Mouse (Mus musculus): ENCODE measurements around the gene Map3k14. TPM values are rescaled to one million over a fixed set of nuclear protein-coding genes. Genes with fewer than 3 reads are reported as not detected.

Gene Map3k14
- polyA plus RNA-seq, 2 experiments, result 4.6 to 10.0 TPM

DNA sequence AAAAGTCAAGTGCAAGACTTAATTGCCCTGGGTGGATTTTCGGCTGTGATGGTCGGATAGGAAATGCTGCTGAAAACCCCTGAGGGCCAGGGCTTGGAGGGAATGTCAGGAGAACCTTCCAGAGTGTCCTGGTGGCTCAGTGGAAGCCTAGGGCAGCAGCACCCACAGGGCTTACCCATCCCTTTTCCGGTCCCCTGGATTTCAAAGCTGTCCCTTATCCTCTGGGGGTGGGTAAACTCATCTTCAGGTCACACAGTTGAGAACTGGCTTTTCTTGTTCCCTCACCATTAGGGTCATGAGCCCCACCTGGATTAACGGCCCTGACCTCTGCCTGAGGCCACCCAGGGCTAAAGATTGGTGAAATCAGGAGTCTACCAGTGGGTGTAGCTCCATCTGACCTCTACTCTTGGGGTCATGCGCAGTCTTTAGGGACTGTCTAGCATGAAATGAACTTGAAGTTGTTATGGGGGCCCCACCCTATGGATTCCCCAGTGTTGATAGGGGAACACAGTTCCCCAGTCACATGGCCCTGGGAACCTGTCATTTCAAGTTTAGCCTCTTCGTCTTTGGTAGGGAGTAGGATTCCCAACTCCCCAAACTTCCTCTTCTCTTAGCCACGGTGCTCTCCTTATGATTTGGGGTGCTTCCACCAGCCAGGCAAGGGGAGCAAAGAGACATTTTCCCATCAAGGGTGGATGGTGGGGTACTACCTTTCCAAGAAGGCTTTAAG is 94.1 kb downstream of the Map3k14 start:
- Histone ChIP-seq H3K27me3 (ENCODE audit: control insufficient read depth, insufficient read depth, low read length) (peaks cover 42% of the 10 kb centered on the region), H3K36me3 (ENCODE audit: control insufficient read depth, insufficient read depth, low read length) (no peaks in the 10 kb centered on the region), H3K27ac (replicated peaks; ENCODE audit: low read depth, low read length) (no peak overlapping the region), H3K9me3 (ENCODE audit: control insufficient read depth, low read length) (no peaks in the 10 kb centered on the region), H3K9ac (ENCODE audit: low read depth, low read length, severe bottlenecking) (no peak overlapping the region), H3K4me2 (replicated peaks; ENCODE audit: low read depth, low read length, severe bottlenecking) (no peak overlapping the region), H3K4me3 (replicated peaks; ENCODE audit: low read length) (no peak overlapping the region), H3K4me1 (ENCODE audit: control insufficient read depth, insufficient read depth, low read length) (peaks cover 8% of the 10 kb centered on the region; the same call in 1 of the 2 replicates)
- ATAC-seq (ENCODE audit: low FRiP score, low read depth) (no peak), DNase-seq (ENCODE audit: low spot score) (no peak)
- WGBS, result 79% methylated on average over 7 of the region's 7 CpGs
- TF ChIP-seq POLR2A (IDR thresholded peaks at IDR 0.05; ENCODE audit: borderline replicate concordance, extremely low read depth, insufficient read depth, insufficient read length), result no peak

DNA sequence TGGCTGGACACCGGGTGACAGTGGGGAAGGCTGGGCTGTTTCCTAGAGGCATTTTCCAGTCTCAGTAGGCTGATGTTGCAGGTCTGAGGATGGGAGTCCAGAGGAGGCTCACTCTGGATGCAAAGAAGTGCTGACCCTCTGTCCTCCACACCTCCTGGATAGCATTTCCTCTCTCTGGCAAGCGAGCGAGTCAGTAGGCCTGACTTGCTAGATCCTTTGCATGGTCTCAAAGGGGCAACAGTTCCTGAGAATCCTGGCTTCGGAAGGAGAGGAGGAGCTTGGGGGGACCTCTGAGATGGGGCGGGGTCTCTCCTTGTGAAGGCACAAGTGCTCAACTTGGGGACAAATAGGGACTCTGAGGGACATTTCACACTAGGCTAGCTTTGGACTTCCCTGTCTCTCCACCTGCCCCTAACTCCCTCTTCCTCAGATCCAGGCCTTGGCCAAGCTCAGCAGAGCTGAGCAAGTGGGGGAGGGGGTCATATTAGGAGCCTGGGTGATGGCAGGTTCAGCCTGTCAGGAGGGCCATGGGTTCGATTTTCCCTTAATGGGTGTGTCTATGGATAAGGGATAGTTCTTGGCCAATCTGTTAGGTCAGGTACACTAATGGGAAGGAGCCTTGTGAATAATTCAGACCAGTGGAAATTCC is 94.8 kb downstream of the Map3k14 start:
- no peak overlapping the region for H3K9ac ChIP-seq (ENCODE audit: low read depth, low read length, severe bottlenecking)
- H3K4me3 ChIP-seq (replicated peaks; ENCODE audit: low read length), result no peak overlapping the region
- H3K36me3 ChIP-seq (ENCODE audit: control insufficient read depth, insufficient read depth, low read length), result no peaks in the 10 kb centered on the region
- ATAC-seq (ENCODE audit: low FRiP score, low read depth), result no peak
- H3K9me3 ChIP-seq (ENCODE audit: control insufficient read depth, low read length), result no peaks in the 10 kb centered on the region
- H3K4me2 ChIP-seq (replicated peaks; ENCODE audit: low read depth, low read length, severe bottlenecking), result no peak overlapping the region
- 60% methylated on average over 6 of the region's 6 CpGs for WGBS
- no peak overlapping the region for H3K27ac ChIP-seq (replicated peaks; ENCODE audit: low read depth, low read length)
- DNase-seq (ENCODE audit: low spot score), result no peak
- H3K4me1 ChIP-seq (ENCODE audit: control insufficient read depth, insufficient read depth, low read length), result peaks cover 8% of the 10 kb centered on the region; the same call in 1 of the 2 replicates
- H3K27me3 ChIP-seq (ENCODE audit: control insufficient read depth, insufficient read depth, low read length), result peaks cover 42% of the 10 kb centered on the region
- no peak for TF ChIP-seq POLR2A (IDR thresholded peaks at IDR 0.05; ENCODE audit: borderline replicate concordance, extremely low read depth, insufficient read depth, insufficient read length)

DNA sequence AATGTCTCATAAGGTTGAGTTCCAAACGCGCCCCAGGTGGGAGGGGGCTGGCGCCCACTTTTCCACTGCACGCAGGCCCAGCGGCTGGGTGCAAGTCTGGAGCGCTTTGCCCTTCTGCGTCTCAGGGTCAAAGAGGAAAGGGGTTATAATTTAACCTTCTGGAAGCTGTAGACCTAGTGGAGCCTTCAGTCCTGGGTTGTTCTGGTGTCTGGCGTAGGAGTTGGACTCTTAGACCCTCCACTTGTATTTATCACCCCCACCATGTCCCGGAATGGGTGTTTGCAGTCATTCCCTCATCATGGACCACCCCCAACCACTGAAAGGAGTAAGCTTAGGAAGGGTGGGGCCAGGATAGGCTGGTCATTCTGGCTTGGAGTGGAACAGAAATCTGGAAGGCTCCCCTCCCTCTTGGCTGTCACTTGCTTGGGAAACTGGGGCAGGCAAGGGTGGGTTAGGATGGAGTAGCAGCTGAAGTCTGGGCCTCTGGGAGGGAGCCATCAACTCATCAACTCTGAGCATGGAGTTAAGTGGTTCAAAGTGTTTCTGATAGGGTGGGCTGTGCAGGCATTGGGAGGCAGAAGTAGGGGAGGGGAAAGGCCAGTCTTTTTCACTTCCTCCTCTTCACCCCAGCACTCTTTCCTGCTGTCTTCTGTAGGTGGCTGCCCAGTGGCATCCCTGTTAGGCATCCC is 95.4 kb downstream of the Map3k14 start:
- no peak for TF ChIP-seq POLR2A (IDR thresholded peaks at IDR 0.05; ENCODE audit: borderline replicate concordance, extremely low read depth, insufficient read depth, insufficient read length)
- no peak for DNase-seq (ENCODE audit: low spot score)
- Histone ChIP-seq H3K4me1 (ENCODE audit: control insufficient read depth, insufficient read depth, low read length) (peaks cover 8% of the 10 kb centered on the region; the same call in 1 of the 2 replicates), H3K27me3 (ENCODE audit: control insufficient read depth, insufficient read depth, low read length) (peaks cover 42% of the 10 kb centered on the region), H3K4me3 (replicated peaks; ENCODE audit: low read length) (peak overlapping the region; percentile 56; the same call in 1 of the 2 replicates), H3K36me3 (ENCODE audit: control insufficient read depth, insufficient read depth, low read length) (no peaks in the 10 kb centered on the region), H3K9ac (ENCODE audit: low read depth, low read length, severe bottlenecking) (no peak overlapping the region), H3K27ac (replicated peaks; ENCODE audit: low read depth, low read length) (no peak overlapping the region), H3K9me3 (ENCODE audit: control insufficient read depth, low read length) (no peaks in the 10 kb centered on the region), H3K4me2 (replicated peaks; ENCODE audit: low read depth, low read length, severe bottlenecking) (peak overlapping the region; percentile 97; the same call in 1 of the 2 replicates)
- WGBS, result 56% methylated on average over 9 of the region's 9 CpGs
- no peak for ATAC-seq (ENCODE audit: low FRiP score, low read depth)

DNA sequence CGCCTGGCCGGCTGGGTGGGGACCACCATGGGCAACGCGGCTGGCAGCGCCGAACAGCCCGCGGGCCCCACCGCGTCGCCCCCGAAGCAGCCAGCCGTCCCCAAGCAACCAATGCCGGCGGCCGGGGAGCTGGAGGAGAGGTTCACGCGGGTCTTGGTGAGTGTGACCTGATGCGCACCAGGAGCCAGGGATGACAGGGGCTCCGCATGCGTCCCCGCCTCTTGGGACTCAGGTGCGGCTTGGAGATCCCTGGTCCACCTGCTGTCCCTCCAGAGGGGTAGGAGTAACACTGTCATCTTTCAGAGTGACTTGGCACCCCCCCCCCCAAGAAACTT is 96.0 kb downstream of the Map3k14 start:
- H3K27ac ChIP-seq (replicated peaks; ENCODE audit: low read depth, low read length), result no peak overlapping the region
- H3K27me3 ChIP-seq (ENCODE audit: control insufficient read depth, insufficient read depth, low read length), result peaks cover 42% of the 10 kb centered on the region
- peak overlapping the region; percentile 56 for H3K4me3 ChIP-seq (replicated peaks; ENCODE audit: low read length)
- H3K4me2 ChIP-seq (replicated peaks; ENCODE audit: low read depth, low read length, severe bottlenecking), result peak overlapping the region; percentile 97
- ATAC-seq (ENCODE audit: low FRiP score, low read depth) (no peak), DNase-seq (ENCODE audit: low spot score) (no peak)
- peak overlapping the region; percentile 55 for H3K9ac ChIP-seq (ENCODE audit: low read depth, low read length, severe bottlenecking)
- no peak for TF ChIP-seq POLR2A (IDR thresholded peaks at IDR 0.05; ENCODE audit: borderline replicate concordance, extremely low read depth, insufficient read depth, insufficient read length)
- peaks cover 8% of the 10 kb centered on the region; the same call in 1 of the 2 replicates for H3K4me1 ChIP-seq (ENCODE audit: control insufficient read depth, insufficient read depth, low read length)
- WGBS, result 6% methylated on average over 20 of the region's 23 CpGs
- no peaks in the 10 kb centered on the region for H3K9me3 ChIP-seq (ENCODE audit: control insufficient read depth, low read length)
- no peaks in the 10 kb centered on the region for H3K36me3 ChIP-seq (ENCODE audit: control insufficient read depth, insufficient read depth, low read length)

DNA sequence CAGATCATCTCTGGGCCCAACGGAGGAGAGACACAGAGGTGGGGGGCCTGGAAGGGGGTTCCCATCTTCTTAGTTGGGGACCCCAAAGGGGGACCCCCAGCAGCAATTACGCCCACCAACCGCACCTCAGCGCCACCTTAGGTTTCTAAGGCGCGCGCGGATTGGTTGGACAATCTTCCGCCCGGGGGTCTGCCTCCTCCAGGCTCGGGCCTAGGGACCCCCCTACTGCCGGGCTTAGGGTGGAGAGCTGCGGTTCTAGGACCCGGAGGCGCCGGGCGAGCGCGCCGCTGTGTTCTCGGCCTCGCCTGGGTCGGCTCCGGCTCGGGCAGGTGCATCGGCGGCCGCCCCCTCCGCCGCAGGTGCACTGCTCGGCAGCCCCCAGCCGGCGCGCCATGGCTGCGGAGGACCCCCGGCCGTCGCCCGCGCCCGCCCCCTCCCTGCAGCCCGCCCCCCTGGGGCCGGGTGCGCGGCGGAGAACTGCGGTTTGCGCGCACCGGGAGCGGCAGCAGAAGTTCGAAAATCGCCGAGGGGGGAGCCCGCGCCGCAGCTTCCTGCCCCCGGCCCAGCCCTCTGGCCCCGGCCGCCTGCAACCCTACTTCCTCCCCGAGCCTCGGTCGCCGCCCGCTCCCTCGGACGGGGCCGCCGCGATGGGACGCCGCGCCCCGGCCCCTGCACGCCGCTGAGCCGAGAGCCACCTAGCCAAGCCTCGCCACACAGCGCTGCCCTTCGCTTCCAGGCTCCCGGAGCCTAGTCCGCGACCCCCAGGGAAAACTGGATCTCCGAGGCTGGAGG is 96.6 kb downstream of the Map3k14 start, which contains the start of gene Fmnl1:
TSS of gene Fmnl1 (plus strand) at position 614 of the 792 bp plus-strand sequence.
- Histone ChIP-seq H3K9me3 (ENCODE audit: control insufficient read depth, low read length) (no peaks in the 10 kb centered on the region), H3K27me3 (ENCODE audit: control insufficient read depth, insufficient read depth, low read length) (peaks cover 42% of the 10 kb centered on the region), H3K4me3 (replicated peaks; ENCODE audit: low read length) (peak within 1 kb of the TSS; percentile 56), H3K27ac (replicated peaks; ENCODE audit: low read depth, low read length) (no peak within 1 kb of the TSS), H3K9ac (ENCODE audit: low read depth, low read length, severe bottlenecking) (peak within 1 kb of the TSS; percentile 55), H3K4me2 (replicated peaks; ENCODE audit: low read depth, low read length, severe bottlenecking) (peak within 1 kb of the TSS; percentile 97), H3K4me1 (ENCODE audit: control insufficient read depth, insufficient read depth, low read length) (peaks cover 8% of the 10 kb centered on the region; the same call in 1 of the 2 replicates), H3K36me3 (ENCODE audit: control insufficient read depth, insufficient read depth, low read length) (no peaks in the 10 kb centered on the region)
- ATAC-seq (ENCODE audit: low FRiP score, low read depth) (no peak), DNase-seq (ENCODE audit: low spot score) (no peak)
- no peak for TF ChIP-seq POLR2A (IDR thresholded peaks at IDR 0.05; ENCODE audit: borderline replicate concordance, extremely low read depth, insufficient read depth, insufficient read length)
- WGBS, result 1% methylated on average over 75 of the region's 84 CpGs
